Mouse (Mus musculus) heart, postnatal 25 days (tissue): ENCODE measurements around the gene Ints13. TPM values are rescaled to one million over a fixed set of nuclear protein-coding genes. Genes with fewer than 3 reads are reported as not detected.
"Not testable (repeated sequence)": the region's sequence is repeated elsewhere in the genome, so short reads cannot be mapped to it uniquely, and the experiment has no call there.

Experiments used
- DNase-seq: peaks from one replicate; pipeline ENCODE4 v3.0.0; 2022; ENCODE audit warnings: low spot score
- intact Hi-C: fragments of 180-260 bp; cut with DNase I; formaldehyde crosslinking; loops from one replicate; pipeline ENCODE4 v1.15.1; 2025
- total RNA-seq, 2 experiments: library from RNA; stranded (reverse); gene quantifications; 2 replicates each; pipeline ENCODE4 v1.2.3; 2021

Ints13 gene
- 10 to 100 TPM; 20.7 to 21.3 TPM for total RNA-seq

- intact Hi-C loops = loop anchor here (5.0 kb wide), 1 partner anchor 75 kb away; the partner anchor contains the start of gene Itpr2
- DNase-seq = peak; percentile 96
These were observed at the start of gene Ints13 for GRCm38 (mm10) chr6:146577310-146578109. TSS of gene Ints13 (minus strand) at chr6:146577835.

- DNase-seq = no peak
- intact Hi-C loops = no loop called here
These were observed 39.0 kb upstream of the Ints13 start for GRCm38 (mm10) chr6:146616670-146617069.

DNA sequence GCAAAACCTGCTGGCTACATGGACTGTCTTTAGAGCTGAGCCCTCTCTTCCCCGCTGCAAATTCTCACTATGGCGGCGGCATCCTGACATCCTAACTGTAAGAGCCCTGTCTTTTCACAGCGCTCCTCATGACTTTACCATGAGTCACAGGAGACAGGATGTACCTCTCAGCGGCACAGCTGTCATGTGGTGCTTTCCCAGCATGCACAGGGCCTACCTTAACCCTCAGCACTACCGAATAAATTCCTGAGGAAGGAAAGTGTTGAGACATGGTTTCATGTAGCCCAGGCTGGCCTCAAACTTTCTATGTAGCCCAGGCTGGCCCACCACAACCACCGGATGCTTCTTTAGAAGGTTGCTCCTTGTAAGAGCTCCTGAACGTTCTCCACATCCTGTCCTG lies 38.3 kb upstream of the Ints13 start:
- intact Hi-C loops = no loop called here
- no peak for DNase-seq

DNA sequence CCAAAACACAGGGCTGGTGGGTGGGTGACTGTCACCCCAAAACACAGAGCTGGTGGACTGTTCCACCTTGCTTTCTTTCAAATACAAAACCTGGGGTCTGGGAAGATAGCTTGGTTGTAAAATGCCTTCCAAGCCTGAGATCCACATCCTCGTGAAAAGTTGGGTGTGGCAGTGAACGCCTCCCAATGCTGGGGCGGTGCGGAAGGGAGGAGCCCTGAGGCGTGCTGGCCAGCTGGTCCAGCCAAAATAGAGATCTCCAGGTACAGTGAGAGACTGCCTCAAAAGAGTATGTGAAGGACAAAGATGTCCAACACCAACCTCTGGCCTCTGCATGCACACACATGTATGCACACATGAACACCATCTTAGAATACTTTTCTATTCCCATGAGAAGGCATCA lies 36.9 kb upstream of the Ints13 start:
- no peak for DNase-seq
- intact Hi-C loops = no loop called here

DNA sequence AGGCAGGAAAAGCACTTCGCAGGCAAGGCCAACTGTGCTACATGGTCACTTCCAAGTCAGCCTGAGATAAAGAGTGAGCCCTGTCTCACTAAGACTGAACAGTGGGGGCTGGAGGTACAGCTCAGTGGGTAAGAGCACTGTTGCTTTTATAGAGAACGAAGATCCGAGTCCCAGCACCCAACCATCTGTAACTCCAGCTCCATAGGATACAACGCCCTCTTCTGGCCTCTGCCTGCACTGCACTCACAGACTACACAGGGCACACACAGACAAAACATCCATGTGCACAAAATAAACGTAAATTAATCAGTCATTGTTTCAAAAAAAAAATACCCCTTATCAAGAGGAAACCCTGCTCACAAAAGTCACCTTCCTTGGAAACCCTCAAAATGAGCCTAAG lies 36.3 kb upstream of the Ints13 start:
- intact Hi-C loops = no loop called here
- no peak for DNase-seq

DNA sequence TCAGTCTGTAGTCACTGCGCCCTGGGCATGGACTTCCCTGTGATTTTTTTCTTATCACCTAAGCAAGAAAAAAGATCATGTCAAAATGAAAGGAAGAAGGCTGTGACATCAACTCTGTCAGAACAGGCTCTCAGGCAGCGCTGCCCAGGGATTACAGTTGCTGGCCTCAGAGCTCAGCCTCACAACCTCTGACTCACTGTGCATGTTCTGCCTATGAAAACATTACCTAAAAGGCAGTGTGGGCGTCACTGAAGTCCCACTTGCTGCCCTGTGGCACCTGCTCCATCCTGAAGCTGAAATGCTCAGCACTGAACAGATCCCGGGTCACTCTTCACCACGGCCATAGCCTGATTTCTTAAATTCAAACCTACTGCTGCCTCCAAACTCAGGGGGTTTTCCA lies 35.1 kb upstream of the Ints13 start:
- intact Hi-C loops = no loop called here
- DNase-seq = no peak

- intact Hi-C loops = no loop called here
- DNase-seq = no peak
These were observed 34.3 kb upstream of the Ints13 start for GRCm38 (mm10) chr6:146611897-146612296.

GRCm38 (mm10) chr6:146611385-146611784 lies 33.8 kb upstream of the Ints13 start:
- intact Hi-C loops = no loop called here
- no peak for DNase-seq

GRCm38 (mm10) chr6:146603651-146604050 lies 26.0 kb upstream of the Ints13 start:
- DNase-seq = no peak
- intact Hi-C loops = no loop called here

- no peak for DNase-seq
- intact Hi-C loops = no loop called here
These were observed 25.0 kb upstream of the Ints13 start for GRCm38 (mm10) chr6:146602601-146603000.

DNA sequence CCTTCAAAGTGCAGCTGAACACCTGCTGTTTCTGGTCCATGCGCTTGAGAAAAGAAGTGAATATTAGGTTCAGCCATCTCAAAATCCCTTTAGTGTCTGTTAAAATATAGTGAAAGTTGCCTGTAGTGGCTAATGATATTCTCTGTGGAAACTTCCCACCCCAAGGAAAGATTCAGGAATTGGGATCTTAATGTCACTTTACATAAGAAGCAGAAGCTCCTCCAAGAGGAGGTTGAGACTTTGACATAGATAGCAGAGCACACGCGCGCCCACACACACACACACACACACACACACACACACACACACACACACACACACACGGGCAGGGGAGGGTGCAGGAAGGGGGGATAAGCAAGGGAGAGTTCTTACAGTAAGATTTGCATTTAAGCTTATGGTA lies 7.5 kb upstream of the Ints13 start:
- intact Hi-C loops = no loop called here
- no peak for DNase-seq

DNA sequence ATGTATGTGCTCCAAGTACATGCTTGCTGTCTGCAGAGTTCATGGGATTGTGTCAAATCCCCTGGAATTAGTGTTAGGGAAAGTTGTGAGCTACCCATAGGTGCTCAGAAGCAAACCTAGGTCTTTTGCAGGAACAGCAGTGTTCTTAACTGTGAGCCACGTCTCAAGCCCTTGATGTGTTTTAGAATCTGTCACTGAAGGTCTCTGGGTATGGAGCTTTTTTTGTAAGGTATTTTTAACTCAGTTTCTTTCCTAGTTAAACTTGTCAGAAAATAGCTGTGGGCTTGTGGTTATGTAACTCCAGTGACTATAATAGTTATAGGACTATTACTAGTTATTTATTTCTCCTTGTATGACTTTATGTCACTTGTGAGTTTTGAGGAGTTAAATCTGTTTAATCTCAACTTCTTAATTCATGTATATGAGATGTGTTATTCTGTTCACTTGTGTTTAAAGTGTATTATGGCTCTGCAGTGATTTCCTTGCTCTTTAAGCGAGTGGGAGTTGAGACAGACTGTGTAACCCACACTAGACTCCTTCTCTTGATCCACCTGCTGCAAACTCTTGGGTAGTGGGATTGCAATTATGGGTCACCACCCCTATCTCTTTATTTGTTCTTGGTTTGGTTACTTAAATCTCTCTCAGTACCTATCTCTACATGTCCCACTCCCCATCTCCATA lies 5.9 kb upstream of the Ints13 start:
- DNase-seq = no peak
- intact Hi-C loops = no loop called here

- intact Hi-C loops = no loop called here
- DNase-seq = no peak
These were observed 2.8 kb upstream of the Ints13 start for GRCm38 (mm10) chr6:146580381-146580926.

GRCm38 (mm10) chr6:146578586-146578985 lies 951 bp upstream of the Ints13 start:
- intact Hi-C loops = loop anchor here (5.0 kb wide), 1 partner anchor 76 kb away; the partner anchor contains the start of gene Itpr2
- no peak for DNase-seq

GRCm38 (mm10) chr6:146578111-146578531 lies 486 bp upstream of the Ints13 start:
- peak; percentile 69 for DNase-seq
- intact Hi-C loops = loop anchor here (5.0 kb wide), 1 partner anchor 76 kb away; the partner anchor contains the start of gene Itpr2

DNA sequence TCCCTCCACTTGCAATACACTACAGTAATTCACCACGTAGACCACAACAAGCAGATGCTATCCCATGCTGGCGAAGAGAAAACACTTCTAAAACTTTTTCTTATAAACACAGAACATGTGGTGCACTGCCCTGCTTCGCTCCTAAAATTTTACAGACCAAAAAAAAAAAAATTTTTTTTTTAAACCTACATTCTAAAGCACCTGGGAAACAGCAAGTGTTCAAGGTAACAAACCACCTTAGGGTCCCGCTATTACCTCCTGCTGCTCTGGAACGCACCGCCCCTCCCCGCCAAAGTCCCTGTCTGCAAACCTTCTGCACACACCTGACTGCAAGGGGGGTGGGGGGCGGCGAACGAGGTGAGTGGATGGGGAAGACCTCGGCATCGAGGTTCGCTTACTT lies 732 bp downstream of the Ints13 start, which contains the start of gene Fgfr1op2:
Gene Fgfr1op2, plus strand, starts transcription at position 301 of the 400 bp plus-strand sequence.
- intact Hi-C loops = loop anchor here (5.0 kb wide), 1 partner anchor 75 kb away; the partner anchor contains the start of gene Itpr2
- DNase-seq = no peak

DNA sequence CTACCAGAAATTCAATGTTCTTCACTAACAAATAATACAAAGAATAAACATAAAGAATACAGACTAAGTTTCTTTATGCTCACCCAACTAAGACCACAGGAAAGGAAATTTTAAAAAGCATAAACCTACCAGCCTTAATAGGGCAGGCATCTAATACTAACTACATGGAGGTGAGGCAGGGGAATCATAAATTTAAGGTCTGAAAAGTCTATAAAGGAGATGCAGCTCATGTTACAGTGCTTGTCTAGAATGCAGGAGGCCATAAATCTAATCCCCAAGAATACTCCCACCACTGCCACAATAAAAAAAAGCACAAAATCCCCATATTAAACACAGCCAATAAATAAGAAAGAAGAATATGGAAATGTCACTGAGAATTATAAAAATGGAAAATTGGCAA lies 5.6 kb downstream of the Ints13 start:
- no peak for DNase-seq
- intact Hi-C loops = no loop called here

DNA sequence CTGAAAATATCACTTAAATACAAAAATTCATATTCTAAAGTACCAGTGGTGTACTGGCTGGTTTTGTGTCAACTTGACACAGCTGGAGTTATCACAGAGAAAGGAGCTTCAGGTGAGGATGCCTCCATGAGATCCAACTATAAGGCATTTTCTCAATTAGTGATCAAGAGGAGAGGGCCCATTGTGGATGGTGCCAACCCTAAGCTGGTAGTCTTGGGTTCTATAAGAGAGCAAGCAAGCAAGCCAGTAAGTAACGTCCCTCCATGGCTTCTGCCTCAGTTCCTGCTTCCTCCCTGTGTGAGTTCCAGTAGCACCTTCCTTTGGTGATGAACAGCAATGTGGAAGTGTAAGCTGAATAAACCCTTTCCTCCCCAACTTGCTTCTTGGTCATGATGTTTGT lies 15.2 kb downstream of the Ints13 start:
- DNase-seq, intact Hi-C loops: not testable (repeated sequence)

DNA sequence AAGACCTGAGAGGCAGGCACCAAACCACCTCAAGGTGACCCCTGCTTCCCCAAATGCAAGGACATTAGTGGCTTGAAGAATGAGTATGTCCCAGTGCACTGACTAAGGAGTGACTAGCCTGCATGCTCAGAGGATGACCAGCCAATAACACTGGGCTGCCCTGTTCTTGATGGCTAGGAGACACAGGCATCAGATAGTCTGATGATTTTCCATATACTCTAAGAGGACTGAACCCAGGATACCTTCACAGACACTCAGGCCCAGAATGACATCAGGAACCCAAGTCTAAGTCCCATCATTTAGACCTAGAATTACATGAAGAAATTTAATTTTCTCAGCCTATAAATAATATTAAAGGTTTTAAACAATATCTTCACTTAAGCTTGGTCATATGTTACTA lies 26.3 kb downstream of the Ints13 start:
- no peak for DNase-seq
- intact Hi-C loops = no loop called here

DNA sequence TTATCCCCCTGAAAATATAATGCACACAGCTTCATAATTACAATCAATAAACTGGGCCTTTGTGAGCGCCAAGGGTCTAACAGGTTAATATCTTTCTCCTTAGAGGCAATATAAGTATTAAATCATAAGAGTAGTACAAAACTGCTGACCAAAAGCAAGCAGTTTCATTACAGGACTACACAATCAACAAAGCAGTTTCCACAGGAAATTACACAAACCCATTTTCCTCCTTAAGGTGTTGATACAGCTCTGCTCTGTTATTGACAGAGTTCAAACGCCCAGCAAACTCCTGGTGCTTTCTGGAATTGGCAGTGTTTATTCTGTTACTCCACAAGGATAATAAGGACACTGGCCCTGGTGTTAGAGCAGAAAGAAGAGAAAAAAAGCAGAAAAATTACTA lies 27.2 kb downstream of the Ints13 start:
- intact Hi-C loops = loop anchor here (1.0 kb wide), 1 partner anchor 48 kb away; the partner anchor contains the start of gene Itpr2

More for the DNA sequence above, 27.2 kb downstream of the Ints13 start:
- no peak for DNase-seq
